Mouse (Mus musculus) B cell, adult 2 months (primary cell): Measurements from ENCODE around the gene Dhrs4.

Source experiments
- DNase-seq, 2 experiments: peaks; one replicate each; pipeline ENCODE4 v3.0.0; 2022

Gene Dhrs4

DNA sequence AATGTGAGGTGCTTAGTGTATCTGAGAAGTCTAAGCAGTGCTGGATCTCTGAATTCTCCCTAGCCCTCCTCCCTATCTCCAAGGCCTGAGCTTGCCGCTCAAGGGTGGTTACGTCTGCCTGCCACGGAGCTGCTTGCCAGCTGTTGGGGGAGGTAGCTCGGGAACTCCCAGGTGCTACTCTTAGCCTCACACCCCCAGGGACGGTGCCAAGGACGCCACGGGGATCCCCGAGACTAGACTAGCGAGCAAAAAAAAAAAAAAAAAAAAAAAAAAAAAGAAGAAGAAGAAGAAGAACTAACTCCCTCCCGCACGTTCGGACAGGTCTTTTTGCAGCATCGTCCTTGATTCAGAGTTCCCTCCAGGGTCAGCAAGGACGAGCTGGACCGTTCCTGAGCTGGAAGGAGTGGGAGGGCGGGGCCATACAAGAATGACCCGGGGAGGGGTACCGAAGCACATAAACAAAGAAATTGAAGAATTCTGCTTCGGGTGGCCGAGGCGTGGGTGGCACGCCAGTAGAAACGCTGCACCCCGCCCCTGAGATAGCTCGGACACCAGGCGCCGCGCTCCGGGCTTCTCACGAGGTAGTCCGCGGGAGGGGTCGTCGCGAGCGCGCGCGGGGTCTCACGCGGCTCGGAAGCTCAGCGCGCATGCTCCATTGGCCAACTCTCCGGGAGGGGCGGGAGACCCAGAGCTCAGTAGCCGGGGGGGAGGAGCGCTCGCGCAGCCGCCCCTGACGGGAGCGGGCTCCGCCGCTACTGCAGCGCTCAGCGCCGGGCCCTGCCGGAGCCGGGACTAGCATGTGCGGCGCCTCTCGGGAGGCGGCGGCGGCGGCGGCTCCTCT lies 12.0 kb downstream of the Dhrs4 start, which contains the start of gene Carmil3:
TSS of gene Carmil3 (plus strand) at position 291 of the 841 bp plus-strand sequence.
- peak; percentile 67 to 75 for DNase-seq

DNA sequence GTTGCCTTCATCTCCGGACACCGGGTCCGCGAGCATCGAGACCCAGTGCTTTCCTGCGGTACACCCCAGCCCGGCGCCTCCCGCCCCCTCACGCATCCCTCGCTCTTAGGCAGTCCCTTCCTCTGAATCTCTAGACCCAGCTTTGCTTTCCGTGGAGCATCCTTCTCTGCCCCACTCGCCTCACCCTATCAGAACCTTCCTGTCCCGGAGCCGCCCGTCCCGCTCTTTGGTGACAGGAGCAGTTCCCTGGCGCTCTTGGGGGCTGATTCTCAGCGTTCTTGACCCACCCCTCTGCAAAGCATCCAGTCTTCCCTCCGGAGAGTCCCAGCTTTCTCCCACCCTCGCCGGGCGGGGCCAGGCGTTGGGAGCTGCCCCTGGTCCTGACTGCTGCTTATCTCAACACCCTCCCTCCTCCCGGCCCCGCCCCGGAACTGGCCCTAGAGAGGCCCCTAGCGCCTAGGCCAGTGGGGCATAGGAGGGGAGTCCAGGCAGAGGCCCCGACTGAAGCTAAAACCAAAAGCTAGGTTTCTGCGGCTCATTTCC lies 12.8 kb downstream of the Dhrs4 start:
- peak; percentile 41 to 47 for DNase-seq

DNA sequence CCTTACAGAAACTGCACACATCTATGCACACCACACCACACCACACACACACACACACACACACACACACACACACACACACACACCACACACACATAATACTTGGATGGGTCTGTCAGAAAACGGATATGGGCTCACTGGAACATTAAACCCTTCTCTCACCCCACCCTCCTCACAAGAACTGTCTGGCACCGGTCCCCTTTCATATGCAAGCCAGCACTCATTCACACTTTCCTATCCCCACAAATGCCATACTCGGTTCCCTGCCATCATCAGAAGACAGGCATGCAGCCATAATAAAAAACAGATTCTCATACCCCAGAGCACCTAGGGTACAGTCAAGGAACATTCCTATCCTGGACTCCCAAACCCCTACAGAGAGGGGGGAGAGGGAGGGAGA lies 13.5 kb downstream of the Dhrs4 start:
- no peak for DNase-seq

DNA sequence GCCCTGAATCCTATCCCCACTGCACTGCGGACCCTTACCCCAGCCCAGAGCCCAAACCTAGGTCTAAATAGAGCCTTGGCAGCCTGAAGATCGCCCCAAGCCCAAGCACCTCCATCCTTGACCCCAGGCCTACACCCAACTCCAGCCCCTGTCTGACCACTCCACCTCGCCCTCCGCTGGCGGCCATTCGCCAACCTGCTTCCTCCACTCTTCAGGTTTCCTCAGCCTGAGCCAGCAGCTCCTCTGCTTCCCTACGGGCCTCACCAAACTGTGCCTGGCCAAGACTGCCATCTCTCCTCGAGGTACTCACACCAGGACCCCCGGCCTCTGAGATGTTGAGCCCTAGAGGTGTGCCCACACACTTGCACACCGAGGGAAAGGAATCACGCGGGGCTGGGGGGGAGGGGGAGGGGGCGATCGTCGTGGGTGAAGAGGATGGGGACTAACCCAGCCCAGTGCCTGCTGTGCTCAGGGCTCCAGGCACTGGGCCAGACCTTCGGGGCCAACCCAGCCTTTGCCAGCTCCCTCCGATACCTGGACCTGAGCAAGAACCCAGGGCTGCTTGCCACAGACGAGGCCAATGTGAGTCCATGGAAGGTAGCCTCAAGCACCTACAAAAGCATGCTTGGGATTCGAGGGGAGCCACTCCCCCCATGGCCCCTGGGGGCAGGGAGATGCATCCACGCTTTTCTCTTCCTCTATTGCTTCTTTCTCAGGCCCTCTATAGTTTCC lies 17.1 kb downstream of the Dhrs4 start:
- DNase-seq = no peak

GRCm38 (mm10) chr14:55496761-55497448 lies 18.3 kb downstream of the Dhrs4 start:
- no peak for DNase-seq

DNA sequence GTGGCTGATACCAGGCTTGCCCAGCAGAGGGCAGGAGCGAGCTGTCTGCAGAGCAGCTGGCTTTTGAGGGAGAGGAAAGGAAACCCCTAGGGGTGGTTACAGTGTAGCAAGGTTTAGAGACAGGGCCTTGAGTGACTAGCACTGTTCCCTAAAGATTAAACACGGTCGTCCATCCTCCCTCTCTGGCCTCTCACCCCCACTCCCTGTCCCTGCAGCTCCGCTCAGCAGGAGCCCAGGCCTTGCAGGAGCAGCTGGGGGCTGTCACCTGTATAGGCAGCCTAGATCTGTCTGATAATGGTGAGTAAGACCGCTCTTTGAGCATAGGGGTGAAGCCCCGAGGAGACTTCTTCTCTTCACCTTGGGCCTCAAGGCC lies 18.9 kb downstream of the Dhrs4 start:
- peak; percentile 94 for DNase-seq

- no peak for DNase-seq
Observed at GRCm38 (mm10) chr14:55505612-55506011, 27.1 kb downstream of the Dhrs4 start.

DNA sequence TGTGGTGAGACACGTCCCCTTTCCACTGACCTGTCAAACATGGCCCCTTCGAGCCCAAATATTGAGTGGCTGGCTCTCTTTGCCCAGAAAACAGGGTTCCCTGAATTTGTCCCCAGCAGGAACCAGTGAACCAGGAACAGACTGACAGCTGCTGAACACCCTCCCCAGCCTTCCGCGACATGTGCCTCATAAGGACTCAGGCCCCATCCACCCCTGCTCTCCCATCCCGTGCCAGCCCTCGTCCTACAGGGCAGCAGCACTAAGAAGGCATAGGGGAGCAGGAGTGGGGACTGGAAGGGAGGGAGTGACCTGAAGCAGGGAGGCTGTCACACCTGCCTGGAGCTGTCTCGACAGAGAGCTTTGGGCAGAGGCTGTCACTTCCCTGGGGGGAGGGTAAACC lies 29.2 kb downstream of the Dhrs4 start:
- no peak for DNase-seq

DNA sequence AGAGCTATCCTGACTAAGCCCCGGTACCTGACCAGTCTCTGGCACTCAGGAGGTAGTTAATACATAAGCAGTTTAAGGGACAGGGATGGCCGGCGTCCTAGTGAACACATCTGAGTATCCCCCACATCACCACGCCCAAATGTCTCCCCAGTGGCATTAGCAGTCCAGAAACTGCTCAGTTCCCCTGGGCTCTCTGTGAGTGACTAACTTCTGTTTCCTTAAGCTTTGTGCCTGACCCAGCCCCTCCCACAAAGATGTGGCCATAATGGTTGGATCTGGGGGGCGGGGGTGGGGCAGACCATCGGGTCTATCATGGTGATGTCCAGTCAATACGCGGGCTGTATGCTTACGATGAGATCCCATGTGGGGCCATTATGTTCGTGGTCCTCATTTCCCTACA lies 31.0 kb downstream of the Dhrs4 start:
- DNase-seq = no peak

- DNase-seq = no peak
Observed at GRCm38 (mm10) chr14:55510125-55510731, 31.7 kb downstream of the Dhrs4 start, which contains the start of gene Cpne6. Gene Cpne6, plus strand, starts transcription at chr14:55510445.

- DNase-seq = no peak
Observed at GRCm38 (mm10) chr14:55511037-55511436, 32.5 kb downstream of the Dhrs4 start.

- DNase-seq = no peak
Observed at GRCm38 (mm10) chr14:55513927-55514326, 35.4 kb downstream of the Dhrs4 start.

GRCm38 (mm10) chr14:55515846-55516245 lies 37.3 kb downstream of the Dhrs4 start:
- no peak for DNase-seq

GRCm38 (mm10) chr14:55518897-55519296 lies 40.3 kb downstream of the Dhrs4 start:
- DNase-seq = no peak

GRCm38 (mm10) chr14:55519604-55520003 lies 41.0 kb downstream of the Dhrs4 start:
- no peak for DNase-seq

DNA sequence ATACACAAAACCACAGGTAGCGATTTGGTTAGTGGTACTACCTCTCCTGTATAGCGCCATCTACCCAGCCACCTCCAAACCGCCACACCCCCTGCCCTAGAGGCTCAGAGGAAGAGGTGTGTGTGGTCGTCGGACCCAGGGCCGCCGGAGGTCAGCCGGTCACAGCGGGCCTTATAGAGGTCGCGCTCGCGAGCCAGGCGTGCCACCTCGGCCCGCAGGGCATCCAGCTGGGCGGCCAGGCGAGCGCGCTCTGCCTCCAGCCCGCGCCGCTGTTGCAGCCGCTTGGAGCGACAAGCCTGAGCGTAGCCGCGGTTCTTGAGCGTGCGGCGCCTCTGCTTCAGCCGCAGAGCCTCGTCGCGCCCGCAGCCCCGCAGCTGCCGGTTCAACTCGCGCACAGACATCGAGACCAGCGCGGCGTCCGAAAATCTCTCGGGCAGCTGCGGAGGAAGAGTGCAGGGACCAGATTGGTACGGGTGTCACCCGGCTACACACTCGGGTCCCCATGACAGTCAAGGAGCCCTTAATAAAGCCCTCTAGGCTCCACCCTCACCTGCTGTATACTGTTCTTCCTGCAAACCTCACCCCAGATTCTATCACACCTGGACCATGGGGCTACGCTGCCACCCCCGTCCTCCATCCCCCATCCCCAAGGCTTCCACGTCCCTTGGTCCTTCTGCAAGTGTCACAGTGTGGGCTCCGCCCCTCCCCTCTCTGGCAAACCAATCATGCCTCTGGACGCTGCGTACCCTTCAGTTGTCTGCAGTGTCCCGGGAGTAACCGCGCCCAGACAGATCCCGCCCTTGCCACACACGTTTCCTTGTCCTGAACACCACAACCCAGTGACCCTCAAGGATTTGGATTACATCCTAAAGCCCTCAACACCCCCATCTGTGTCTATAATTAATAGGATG lies 42.1 kb downstream of the Dhrs4 start:
- peak; percentile 16 to 29 for DNase-seq

- DNase-seq = no peak
Observed at GRCm38 (mm10) chr14:55524062-55524461, 45.5 kb downstream of the Dhrs4 start.

DNA sequence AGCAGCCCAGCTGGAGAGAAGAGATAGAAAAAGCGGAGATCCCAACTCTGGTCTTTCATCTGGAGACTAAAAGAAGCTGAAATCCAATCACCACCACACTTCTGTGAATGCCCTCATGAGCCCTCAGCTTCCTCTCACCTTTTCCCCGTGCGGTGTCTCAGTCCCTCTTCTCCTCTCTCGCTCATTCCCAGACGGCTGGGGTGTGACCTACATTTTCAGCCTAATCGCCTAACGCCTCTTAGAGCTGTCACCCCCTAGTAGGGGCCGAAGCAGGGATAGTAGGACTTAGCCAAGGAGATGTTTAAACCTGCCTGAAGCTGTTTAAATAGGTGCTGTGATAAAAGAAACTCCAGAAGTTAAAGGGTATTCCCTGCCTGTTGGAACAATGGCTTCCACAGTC lies 46.2 kb downstream of the Dhrs4 start, which contains the start of gene Nrl:
TSS of gene Nrl (minus strand) at position 197 of the 400 bp plus-strand sequence.
- no peak for DNase-seq

DNA sequence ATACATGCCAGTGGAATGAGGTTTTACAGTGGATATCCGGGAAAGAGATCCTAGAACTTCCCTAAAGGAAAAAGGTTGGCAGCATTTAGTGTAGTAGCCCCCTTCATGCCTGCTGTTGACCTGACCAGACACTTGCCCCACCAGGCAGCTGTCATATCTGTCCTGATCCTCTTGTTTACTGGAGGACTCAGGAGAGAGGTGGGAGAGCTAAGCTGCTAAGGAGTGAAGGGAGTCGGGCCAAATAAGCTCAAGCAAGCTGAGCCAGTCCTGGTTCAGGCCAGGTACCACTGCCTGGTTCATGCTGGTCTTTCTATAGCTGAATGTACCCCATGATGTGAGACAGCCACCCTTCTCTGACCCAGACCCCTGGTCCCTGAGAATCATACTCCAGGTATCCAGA lies 48.1 kb downstream of the Dhrs4 start:
- no peak for DNase-seq

DNA sequence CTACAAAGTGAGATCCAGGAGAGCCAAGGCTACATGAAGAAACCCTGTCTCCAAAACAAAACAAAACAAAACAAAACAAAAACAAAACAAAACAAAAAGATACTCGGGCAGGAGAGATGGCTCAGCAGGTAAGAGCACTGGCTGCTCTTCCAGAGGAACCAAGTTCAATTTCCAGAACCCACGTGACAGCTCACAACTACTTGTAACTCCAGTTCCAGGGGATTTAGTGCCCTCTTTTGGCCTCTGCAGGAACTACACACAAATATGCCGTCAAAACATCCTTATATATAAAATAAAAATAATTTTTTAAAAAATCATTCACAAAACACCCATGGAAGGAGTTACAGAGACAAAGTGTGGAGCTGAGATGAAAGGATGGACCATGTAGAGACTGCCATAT lies 49.4 kb downstream of the Dhrs4 start:
- DNase-seq = peak; percentile 59 to 60

- DNase-seq = peak; percentile 68 to 70
Observed at GRCm38 (mm10) chr14:55536116-55536745, 57.7 kb downstream of the Dhrs4 start.
